ENCODE assay signal across 8 mouse cellular contexts in genomic region chr11:112810447-112811151, GRCm38 (mm10). TPM values are rescaled to one million over a fixed set of nuclear protein-coding genes. Genes with fewer than 3 reads are reported as not detected.
DNase-seq lines count a peak whose midpoint lies in the region; ATAC-seq lines count a peak whose summit lies in the region.

No protein-coding gene starts in this region.

- peak overlapping the region; percentile 58 for H3K4me2 ChIP-seq in hindbrain, embryonic 12.5 days (replicated peaks)
- H3K4me2 ChIP-seq in limb, embryonic 15.5 days, result peak overlapping the region; percentile 42

- H3K4me3 ChIP-seq in hindbrain, embryonic 12.5 days, result peak overlapping the region; percentile 23
- peak overlapping the region; percentile 22 for H3K4me3 ChIP-seq in limb, embryonic 15.5 days

- no peak overlapping the region for H3K9ac ChIP-seq in hindbrain, embryonic 12.5 days
- H3K9ac ChIP-seq in limb, embryonic 15.5 days, result no peak overlapping the region

- ATAC-seq in hindbrain, embryonic 12.5 days (ENCODE audit: low FRiP score), result peak; percentile 44; the same call in 1 of the 2 replicates
- ATAC-seq in limb, embryonic 15.5 days (ENCODE audit: insufficient number of reproducible peaks, low FRiP score, low TSS enrichment, low read depth), result no peak

- intact Hi-C loops in gastrocnemius, postnatal 36 days (cut with DNase I), result no loop called here

- H3K27ac ChIP-seq in hindbrain, embryonic 12.5 days, result peak overlapping the region; percentile 82
- H3K27ac ChIP-seq in limb, embryonic 15.5 days, result no peak overlapping the region

- peak; percentile 24 for DNase-seq in embryo, embryonic 10 days (ENCODE audit: low spot score)
- no peak for DNase-seq in embryo, embryonic 10.5 days (ENCODE audit: low spot score)
- DNase-seq in Muller cell, postnatal 12 days (ENCODE audit: inconsistent ontology term), result peak; percentile 45
- peak; percentile 59 for DNase-seq in testis, postnatal 10 days (ENCODE audit: low spot score)
- DNase-seq in gastrocnemius, postnatal 36 days, result no peak
- no peak for DNase-seq in spleen, adult 12 weeks (ENCODE audit: low spot score)

- no peaks in the 10 kb centered on the region for H3K9me3 ChIP-seq in hindbrain, embryonic 12.5 days (replicated peaks)
- H3K9me3 ChIP-seq in limb, embryonic 15.5 days, result no peaks in the 10 kb centered on the region

- peaks cover 43% of the 10 kb centered on the region for H3K4me1 ChIP-seq in hindbrain, embryonic 12.5 days
- peaks cover 15% of the 10 kb centered on the region for H3K4me1 ChIP-seq in limb, embryonic 15.5 days

- H3K27me3 ChIP-seq in hindbrain, embryonic 12.5 days, result no peaks in the 10 kb centered on the region
- peaks cover 12% of the 10 kb centered on the region; the same call in 1 of the 2 replicates for H3K27me3 ChIP-seq in limb, embryonic 15.5 days

- WGBS in hindbrain, embryonic 12.5 days, result 2% methylated on average over 17 of the region's 17 CpGs
- 5% methylated on average over 17 of the region's 17 CpGs for WGBS in limb, embryonic 15.5 days

- no peaks in the 10 kb centered on the region for H3K36me3 ChIP-seq in hindbrain, embryonic 12.5 days
- H3K36me3 ChIP-seq in limb, embryonic 15.5 days, result no peaks in the 10 kb centered on the region

RNA-seq across cellular contexts. Expression of gene Sox9, which starts 28.6 kb away (rescaled TPM):
- 196 and 197 TPM in 2 replicates for polyA plus RNA-seq in hindbrain, embryonic 12.5 days (2016; fragmentation: Nextera tagmentation; extraction: Ambion mirVana)
- 73.1 and 77.0 TPM in 2 replicates for polyA plus RNA-seq in limb, embryonic 15.5 days (2015; fragmentation: Nextera tagmentation; extraction: Ambion mirVana)
- total RNA-seq in gastrocnemius, postnatal 36 days (2021), result 1 to 10 TPM; 2.2 to 2.4 TPM

Comparison
In these comparisons a context has a peak if more than half of its experiments do, and no peak if none do; other contexts are left out.
1. DNase-seq: peak in embryo, embryonic 10 days (single experiment), Muller cell, postnatal 12 days (single experiment) and testis, postnatal 10 days (single experiment); none in embryo, embryonic 10.5 days (single experiment), gastrocnemius, postnatal 36 days (0 of 2) and spleen, adult 12 weeks (single experiment).